Mouse (Mus musculus) limb, embryonic 10.5 days (tissue): ENCODE data around the gene Ccdc194. TPM values are rescaled to one million over a fixed set of nuclear protein-coding genes. Genes with fewer than 3 reads are reported as not detected.
A peak's percentile ranks its signal among the peaks of the same experiment; 100 is the strongest.

Source experiments
- DNase-seq: peaks from one replicate; pipeline ENCODE4 v3.0.0-alpha.2; 2017; ENCODE audit warnings: low spot score
- H3K27ac ChIP-seq: fragments of 300-500 bp; sonication (generic); 2 replicates; pipeline ENCODE4 v1.5.1; 2016; ENCODE audit warnings: mild to moderate bottlenecking
- H3K27me3 ChIP-seq: fragments of 300-500 bp; sonication (generic); 2 replicates; pipeline ENCODE4 v1.6.1; 2016; ENCODE audit warnings: low read depth, mild to moderate bottlenecking; ENCODE audit not compliant: poor library complexity, severe bottlenecking
- H3K36me3 ChIP-seq: fragments of 300-500 bp; sonication (generic); 2 replicates; pipeline ENCODE4 v1.6.1; 2016; ENCODE audit warnings: mild to moderate bottlenecking, moderate library complexity
- H3K4me1 ChIP-seq: fragments of 300-500 bp; sonication (generic); 2 replicates; pipeline ENCODE4 v1.6.1; 2016
- H3K4me3 ChIP-seq: fragments of 300-500 bp; sonication (generic); 2 replicates; pipeline ENCODE4 v1.5.1; 2016; ENCODE audit warnings: mild to moderate bottlenecking, moderate library complexity
- H3K9me3 ChIP-seq: fragments of 300-500 bp; sonication (generic); replicated peaks from 2 replicates; pipeline ENCODE4 v1.6.1; 2016; ENCODE audit warnings: mild to moderate bottlenecking
- WGBS: fragments of 180-500 bp; shearing (Covaris S2); methylation state at CpG from one replicate; pipeline ENCODE4 v1.1.7; 2016; 5-methylcytosine and 5-hydroxymethylcytosine counted together
- polyA plus RNA-seq: library from polyadenylated mRNA; unstranded; fragments of >200 nt; fragmentation: Nextera tagmentation; extraction: Ambion mirVana; gene quantifications from 2 replicates; pipeline ENCODE4 v1.2.1, GENCODE M21; 2016

Gene Ccdc194
- polyA plus RNA-seq, 1 experiment from 2014 or later, result 0.65 TPM

DNA sequence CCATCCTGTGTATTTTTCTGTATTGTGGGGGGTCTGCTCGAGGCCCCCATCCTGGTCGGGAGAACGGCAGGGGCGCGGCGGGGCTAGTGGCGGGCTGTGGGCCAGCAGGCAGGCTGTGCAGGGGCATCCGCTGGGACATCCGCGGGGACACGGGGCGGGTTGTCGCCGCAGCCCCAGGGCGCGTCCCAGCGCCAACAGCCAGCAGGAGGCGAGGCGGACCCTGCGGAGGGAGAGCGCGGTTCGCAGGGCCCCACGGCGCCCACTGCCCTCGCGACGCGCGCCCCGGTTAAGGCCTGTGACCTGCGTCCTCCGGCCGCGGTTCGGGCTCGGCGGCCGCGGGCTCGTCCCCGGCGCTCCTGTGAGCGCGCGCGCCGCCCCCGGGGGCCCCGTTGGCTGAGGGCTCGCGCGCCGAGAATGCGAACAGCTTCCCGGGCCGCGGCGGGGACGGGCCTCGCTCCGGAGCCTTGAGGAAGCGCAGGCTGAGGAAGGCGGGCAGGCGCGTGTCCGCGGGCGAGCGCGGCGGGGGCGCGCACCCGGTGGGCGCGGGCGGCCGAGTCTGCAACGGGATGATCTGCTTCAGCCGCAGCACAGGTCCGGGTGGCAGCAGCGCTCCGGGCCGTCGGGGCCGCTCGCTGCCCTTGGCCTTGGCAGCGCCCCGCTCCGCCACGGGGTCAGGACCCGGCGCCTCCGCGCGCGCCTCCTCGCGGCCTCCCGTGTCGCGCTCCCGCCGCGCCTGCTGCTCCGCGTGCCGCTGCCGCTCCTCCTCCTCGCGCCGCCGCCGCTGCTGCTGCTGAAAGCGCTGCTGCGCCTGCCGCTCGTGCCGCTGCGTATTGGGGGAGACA is 49.2 kb downstream of the Ccdc194 start:
- H3K27ac ChIP-seq, result peak overlapping the region; percentile 88
- H3K27me3 ChIP-seq, result peaks cover 24% of the 10 kb centered on the region
- H3K4me3 ChIP-seq, result peak overlapping the region; percentile 72
- H3K9me3 ChIP-seq, result no peaks in the 10 kb centered on the region
- 3% methylated on average over 120 of the region's 121 CpGs for WGBS
- peaks cover 34% of the 10 kb centered on the region for H3K4me1 ChIP-seq
- peak; percentile 84 for DNase-seq
- H3K36me3 ChIP-seq, result peaks cover 72% of the 10 kb centered on the region

GRCm38 (mm10) chr8:71475702-71476075 is 49.8 kb downstream of the Ccdc194 start:
- Histone ChIP-seq H3K27me3 (peaks cover 18% of the 10 kb centered on the region), H3K4me3 (peak overlapping the region; percentile 72), H3K36me3 (peaks cover 72% of the 10 kb centered on the region), H3K27ac (peak overlapping the region; percentile 88), H3K9me3 (no peaks in the 10 kb centered on the region), H3K4me1 (peaks cover 31% of the 10 kb centered on the region)
- DNase-seq, result peak; percentile 49
- WGBS, result 31% methylated on average over 4 of the region's 4 CpGs

GRCm38 (mm10) chr8:71474785-71475701 is 50.5 kb downstream of the Ccdc194 start:
- WGBS, result 92% methylated on average over 25 of the region's 25 CpGs
- Histone ChIP-seq H3K27ac (0 out of 2 replicates have a peak overlapping the region, but pooled peaks have one; percentile 88), H3K4me3 (peak overlapping the region; percentile 72; the same call in 1 of the 2 replicates), H3K27me3 (peaks cover 12% of the 10 kb centered on the region; the same call in 1 of the 2 replicates), H3K36me3 (peaks cover 72% of the 10 kb centered on the region), H3K9me3 (no peaks in the 10 kb centered on the region), H3K4me1 (peaks cover 35% of the 10 kb centered on the region)
- no peak for DNase-seq

DNA sequence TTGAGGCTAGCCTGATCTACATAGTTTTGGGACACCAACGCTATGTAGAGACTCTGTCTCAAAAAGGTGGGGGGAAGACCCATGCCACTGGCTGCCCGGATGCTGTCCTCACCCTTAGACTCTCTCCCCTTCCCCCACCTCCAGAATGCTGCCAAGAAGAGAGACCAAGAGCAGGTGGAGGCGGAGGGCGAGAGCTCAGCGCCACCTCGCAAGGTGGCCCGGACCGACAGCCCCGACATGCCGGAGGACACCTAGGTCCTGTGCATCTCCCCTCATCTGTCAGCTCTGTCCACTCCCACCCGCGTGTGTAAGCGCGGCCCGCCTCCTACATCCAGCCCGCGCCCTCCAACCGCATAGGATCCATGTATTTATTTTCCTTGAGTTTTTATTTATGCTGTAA is 51.2 kb downstream of the Ccdc194 start:
- 96% methylated on average over 18 of the region's 18 CpGs for WGBS
- DNase-seq, result no peak
- H3K4me1 ChIP-seq, result peaks cover 42% of the 10 kb centered on the region
- H3K9me3 ChIP-seq, result no peaks in the 10 kb centered on the region
- H3K36me3 ChIP-seq, result peaks cover 66% of the 10 kb centered on the region
- H3K27me3 ChIP-seq, result peaks cover 12% of the 10 kb centered on the region; the same call in 1 of the 2 replicates
- H3K4me3 ChIP-seq, result no peak overlapping the region
- no peak overlapping the region for H3K27ac ChIP-seq

GRCm38 (mm10) chr8:71472601-71473386 is 52.7 kb downstream of the Ccdc194 start:
- no peak for DNase-seq
- peaks cover 54% of the 10 kb centered on the region for H3K36me3 ChIP-seq
- no peak overlapping the region for H3K4me3 ChIP-seq
- peaks cover 3% of the 10 kb centered on the region; the same call in 1 of the 2 replicates for H3K27me3 ChIP-seq
- 91% methylated on average over 8 of the region's 8 CpGs for WGBS
- H3K27ac ChIP-seq, result no peak overlapping the region
- H3K4me1 ChIP-seq, result peaks cover 49% of the 10 kb centered on the region
- no peaks in the 10 kb centered on the region for H3K9me3 ChIP-seq

GRCm38 (mm10) chr8:71471861-71472260 is 53.6 kb downstream of the Ccdc194 start:
- peaks cover 60% of the 10 kb centered on the region for H3K36me3 ChIP-seq
- 96% methylated on average over 17 of the region's 17 CpGs for WGBS

DNA sequence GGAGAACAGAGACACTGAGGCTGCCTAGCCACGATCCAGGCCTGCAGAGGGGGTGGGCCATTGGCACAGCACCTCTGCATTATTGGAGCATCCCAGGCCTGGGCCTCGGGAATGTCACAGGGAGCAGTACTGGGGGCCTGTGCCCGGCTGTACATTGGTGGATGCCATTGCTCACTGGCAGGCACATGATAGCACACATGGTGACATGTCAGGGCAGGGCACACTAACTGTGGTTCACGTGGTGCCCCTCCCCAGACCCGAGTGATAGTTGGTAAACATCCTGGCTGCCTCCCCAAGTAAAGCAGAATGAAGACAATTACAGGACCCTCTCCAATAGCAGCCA is 54.6 kb downstream of the Ccdc194 start:
- peaks cover 70% of the 10 kb centered on the region for H3K36me3 ChIP-seq
- H3K27ac ChIP-seq, result no peak overlapping the region
- H3K9me3 ChIP-seq, result no peaks in the 10 kb centered on the region
- H3K4me3 ChIP-seq, result peak overlapping the region; percentile 96; the same call in 1 of the 2 replicates
- 88% methylated on average over 5 of the region's 5 CpGs for WGBS
- no peak for DNase-seq
- H3K27me3 ChIP-seq, result no peaks in the 10 kb centered on the region
- peaks cover 31% of the 10 kb centered on the region for H3K4me1 ChIP-seq

More at GRCm38 (mm10) chr8:71471861-71472260, 53.6 kb downstream of the Ccdc194 start:
- Histone ChIP-seq H3K4me1 (peaks cover 40% of the 10 kb centered on the region), H3K4me3 (no peak overlapping the region), H3K27ac (no peak overlapping the region), H3K9me3 (no peaks in the 10 kb centered on the region), H3K27me3 (no peaks in the 10 kb centered on the region)
- no peak for DNase-seq

DNA sequence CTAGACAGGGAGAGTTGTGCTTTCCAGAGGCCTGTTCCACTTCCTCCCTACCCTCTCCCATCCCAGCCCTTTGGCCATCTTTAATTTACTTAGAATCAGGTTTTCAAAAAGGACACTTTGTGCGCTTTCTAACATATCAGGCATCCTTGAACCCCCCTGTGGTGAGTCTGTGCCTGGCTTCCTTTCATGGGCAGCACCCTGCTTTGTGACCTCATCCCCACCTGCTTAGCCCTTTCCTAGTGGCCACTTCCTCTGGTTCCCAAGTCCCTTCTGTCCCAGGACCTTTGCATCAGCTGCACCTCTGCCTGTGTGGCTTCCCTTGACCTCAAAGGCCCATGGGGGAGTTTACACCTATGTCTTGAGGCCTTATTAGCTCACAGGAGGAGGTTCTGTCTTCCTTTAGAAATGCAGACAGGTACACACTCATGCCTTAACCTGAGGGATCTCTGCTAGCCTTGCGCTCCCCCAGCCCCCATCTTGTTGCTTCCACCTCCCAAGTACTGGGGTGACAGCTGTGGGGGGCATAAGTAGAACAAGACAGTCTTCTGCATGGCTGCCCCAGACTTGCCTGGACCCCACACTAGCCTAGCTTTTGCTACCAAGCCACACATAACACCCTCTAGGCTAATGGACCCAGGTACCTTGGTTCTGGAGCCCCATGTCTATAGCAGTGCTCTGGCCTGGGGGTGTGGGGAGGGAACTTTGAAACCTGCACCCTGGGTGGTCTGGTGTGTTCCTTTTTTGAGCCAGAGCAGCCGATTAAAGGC is 55.2 kb downstream of the Ccdc194 start:
- Histone ChIP-seq H3K27me3 (no peaks in the 10 kb centered on the region), H3K4me1 (peaks cover 31% of the 10 kb centered on the region), H3K36me3 (peaks cover 68% of the 10 kb centered on the region), H3K4me3 (peak overlapping the region; percentile 96), H3K9me3 (no peaks in the 10 kb centered on the region), H3K27ac (no peak overlapping the region)
- 90% methylated on average over 3 of the region's 3 CpGs for WGBS
- no peak for DNase-seq

Other genes starting within 250 kb of the Ccdc194 start
- 92.4 and 95.0 TPM in 2 replicates for gene Use1, start 158.9 kb downstream of the Ccdc194 start, polyA plus RNA-seq
- 4.3 and 5.4 TPM in 2 replicates for gene Ocel1, start 154.4 kb downstream of the Ccdc194 start, polyA plus RNA-seq
- 77.4 and 87.2 TPM in 2 replicates for gene Nr2f6, start 143.8 kb downstream of the Ccdc194 start, polyA plus RNA-seq
- gene Ushbp1, start 129.9 kb downstream of the Ccdc194 start, polyA plus RNA-seq, result 6.6 and 6.9 TPM in 2 replicates
- gene Babam1, start 128.8 kb downstream of the Ccdc194 start, polyA plus RNA-seq, result 123 and 131 TPM in 2 replicates
- gene Ankle1, start 119.7 kb downstream of the Ccdc194 start, polyA plus RNA-seq, result 34.2 and 38.4 TPM in 2 replicates
- 61.5 and 75.1 TPM in 2 replicates for gene Abhd8, start 62.1 kb downstream of the Ccdc194 start, polyA plus RNA-seq
- gene Mrpl34, start 60.8 kb downstream of the Ccdc194 start, polyA plus RNA-seq, result 231 and 263 TPM in 2 replicates
- 130 and 138 TPM in 2 replicates for gene Dda1, start 56.5 kb downstream of the Ccdc194 start, polyA plus RNA-seq
- 2.7 and 3.5 TPM in 2 replicates for gene Ano8, start 39.7 kb downstream of the Ccdc194 start, polyA plus RNA-seq
- gene Gtpbp3, start 37.6 kb downstream of the Ccdc194 start, polyA plus RNA-seq, result 26.8 and 28.2 TPM in 2 replicates
- gene Plvap, start 14.0 kb downstream of the Ccdc194 start, polyA plus RNA-seq, result 74.6 and 77.7 TPM in 2 replicates
- 5.6 TPM in 2 replicates for gene Bst2, start 11.7 kb upstream of the Ccdc194 start, polyA plus RNA-seq
- 76.2 and 77.5 TPM in 2 replicates for gene Mvb12a, start 17.2 kb upstream of the Ccdc194 start, polyA plus RNA-seq
- gene Tmem221, start 33.2 kb upstream of the Ccdc194 start, polyA plus RNA-seq, result 0.29 and 0.45 TPM in 2 replicates
- gene Nxnl1, start 40.9 kb upstream of the Ccdc194 start, polyA plus RNA-seq, result not detected in 2 replicates
- 21.3 and 28.8 TPM in 2 replicates for gene Slc27a1, start 43.2 kb upstream of the Ccdc194 start, polyA plus RNA-seq
- gene Pgls, start 66.5 kb upstream of the Ccdc194 start, polyA plus RNA-seq, result 241 and 263 TPM in 2 replicates
- 2.8 and 4.0 TPM in 2 replicates for gene Fam129c, start 71.9 kb upstream of the Ccdc194 start, polyA plus RNA-seq
- 49.0 and 53.6 TPM in 2 replicates for gene Colgalt1, start 85.3 kb upstream of the Ccdc194 start, polyA plus RNA-seq
- 0.40 and 0.51 TPM in 2 replicates for gene Unc13a, start 146.0 kb upstream of the Ccdc194 start, polyA plus RNA-seq
- 3.7 and 4.6 TPM in 2 replicates for gene Jak3, start 150.6 kb upstream of the Ccdc194 start, polyA plus RNA-seq
- 0.53 and 0.76 TPM in 2 replicates for gene Insl3, start 163.5 kb upstream of the Ccdc194 start, polyA plus RNA-seq
- gene B3gnt3, start 176.1 kb upstream of the Ccdc194 start, polyA plus RNA-seq, result 0.67 and 1.2 TPM in 2 replicates
- 2.2 and 4.3 TPM in 2 replicates for gene Fcho1, start 200.0 kb upstream of the Ccdc194 start, polyA plus RNA-seq